Mouse (Mus musculus) CH12F3 (cell line): ENCODE measurements around the gene Igfbp1.

Experiments used
- in situ Hi-C: fragments of 300-500 bp; cut with MboI; formaldehyde crosslinking; loops from 2 replicates; pipeline ENCODE4 v1.14.3; 2020; ENCODE audit warnings: low sequenced_read_pairs

Igfbp1 gene

DNA sequence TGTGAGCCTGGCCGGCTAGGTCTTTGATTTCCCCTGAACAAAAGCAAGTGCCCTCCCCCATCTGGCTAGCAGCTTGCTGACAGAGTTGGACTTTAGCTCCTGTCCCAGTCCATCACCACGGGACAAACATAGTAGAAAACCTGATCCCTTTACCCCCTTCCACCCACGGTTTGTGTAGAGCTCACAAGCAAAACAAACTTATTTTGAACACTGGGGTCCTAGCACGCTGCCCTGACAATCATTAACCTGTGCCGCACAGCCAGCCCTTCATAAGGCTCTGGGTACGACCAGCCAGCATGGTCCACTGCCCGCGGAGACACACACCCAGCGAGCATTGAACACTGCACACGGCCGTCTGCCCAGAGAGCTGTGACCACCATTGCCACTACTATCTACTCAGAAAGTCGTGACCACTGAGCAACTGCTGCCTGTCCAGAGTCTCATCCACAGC lies at the start of gene Igfbp1:
Igfbp1 (plus strand) TSS at position 292 of the 451 bp plus-strand sequence.
- in situ Hi-C loops = no loop called here

GRCm38 (mm10) chr11:7147945-7148344 lies 49.6 kb upstream of the Igfbp1 start:
- in situ Hi-C loops = no loop called here

GRCm38 (mm10) chr11:7149471-7149870 lies 48.1 kb upstream of the Igfbp1 start:
- in situ Hi-C loops = no loop called here

DNA sequence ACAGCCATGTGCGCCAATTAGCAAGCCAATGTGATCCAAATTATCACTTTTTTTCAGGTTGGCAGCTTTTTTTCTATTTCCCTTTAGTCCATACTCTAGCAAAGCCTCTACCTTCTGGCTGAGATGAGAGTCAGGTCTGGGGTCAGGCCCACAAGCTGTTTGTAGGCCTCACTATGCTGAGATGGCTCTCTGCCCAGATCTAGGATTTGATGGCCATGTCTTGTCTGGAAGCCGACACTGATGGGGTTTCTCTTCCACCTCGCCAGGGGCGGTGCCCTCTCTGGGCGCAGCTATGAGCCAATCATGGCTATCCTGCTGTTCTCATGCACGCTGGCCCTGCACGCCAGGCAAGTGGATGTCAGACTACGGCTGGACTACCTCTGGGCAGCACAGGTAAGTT lies 47.1 kb upstream of the Igfbp1 start:
- in situ Hi-C loops = no loop called here

GRCm38 (mm10) chr11:7152371-7152770 lies 45.2 kb upstream of the Igfbp1 start:
- in situ Hi-C loops = no loop called here

GRCm38 (mm10) chr11:7153081-7153480 lies 44.5 kb upstream of the Igfbp1 start:
- in situ Hi-C loops = no loop called here

DNA sequence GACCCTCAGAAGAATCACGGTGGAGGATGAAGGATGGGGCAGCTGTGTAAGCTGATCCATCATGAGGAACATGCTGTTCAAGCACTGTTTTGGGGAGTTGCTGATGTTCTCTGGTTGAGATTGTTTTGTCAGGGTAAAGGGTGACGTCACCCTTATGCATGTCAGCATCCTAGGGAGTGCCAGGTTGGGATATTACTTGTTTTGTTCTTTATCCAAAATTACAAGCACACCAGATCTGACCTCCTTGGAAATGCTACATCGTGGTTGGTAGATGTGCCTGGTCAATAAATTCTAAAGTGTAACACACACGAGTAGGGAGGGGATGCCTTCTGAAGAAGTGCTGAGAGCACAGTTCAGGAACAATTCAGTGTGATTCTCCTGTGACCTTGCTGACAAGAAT lies 41.2 kb upstream of the Igfbp1 start:
- in situ Hi-C loops = no loop called here

GRCm38 (mm10) chr11:7158196-7158595 lies 39.4 kb upstream of the Igfbp1 start:
- in situ Hi-C loops = no loop called here

- in situ Hi-C loops = no loop called here
Measured at GRCm38 (mm10) chr11:7160146-7160545, 37.4 kb upstream of the Igfbp1 start.

DNA sequence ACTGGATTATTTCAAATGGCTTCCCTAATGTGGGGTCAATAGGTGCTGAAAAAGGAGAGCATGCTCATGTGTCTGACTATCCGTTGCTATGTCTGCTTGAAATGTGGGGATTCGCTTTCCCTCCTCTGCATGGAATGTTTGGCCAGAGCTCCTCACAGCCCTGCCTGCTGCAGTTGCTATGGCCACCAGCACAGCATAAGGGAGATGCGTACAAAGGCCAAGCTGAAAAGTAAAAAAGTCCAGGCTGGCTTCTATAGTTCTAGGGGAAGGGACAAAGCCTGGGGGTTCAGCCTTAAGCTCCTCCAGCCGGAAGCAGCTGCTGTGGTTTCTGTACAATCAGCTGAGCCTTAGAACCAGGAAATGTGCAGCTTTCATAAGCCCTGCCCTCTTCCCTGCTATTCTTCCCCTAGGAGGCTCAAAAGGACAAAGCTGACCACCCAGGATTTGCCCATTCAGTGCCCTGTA lies 36.9 kb upstream of the Igfbp1 start:
- in situ Hi-C loops = no loop called here

- in situ Hi-C loops = no loop called here
Measured at GRCm38 (mm10) chr11:7161502-7162174, 35.9 kb upstream of the Igfbp1 start.

- in situ Hi-C loops = no loop called here
Measured at GRCm38 (mm10) chr11:7164416-7164815, 33.2 kb upstream of the Igfbp1 start.

DNA sequence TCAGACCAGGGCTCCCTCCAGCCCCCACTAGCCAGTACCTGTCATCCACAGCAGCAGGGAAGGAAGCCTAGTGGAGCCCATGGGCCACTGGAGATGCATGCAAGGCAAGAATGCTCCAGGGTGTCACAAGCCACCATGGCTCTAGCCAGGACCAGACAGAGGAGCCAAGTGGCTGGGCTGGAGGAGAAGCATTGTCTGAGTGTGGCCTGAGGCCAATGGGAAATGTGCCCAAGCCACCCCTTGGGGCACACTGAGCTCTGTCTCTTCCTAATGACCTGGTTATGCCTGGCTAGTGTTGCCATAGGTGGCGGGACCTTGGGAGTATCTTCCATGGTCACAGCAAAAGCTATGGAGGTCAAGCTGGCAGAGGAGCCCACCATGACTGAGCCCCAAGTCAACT lies 27.9 kb upstream of the Igfbp1 start:
- in situ Hi-C loops = no loop called here

DNA sequence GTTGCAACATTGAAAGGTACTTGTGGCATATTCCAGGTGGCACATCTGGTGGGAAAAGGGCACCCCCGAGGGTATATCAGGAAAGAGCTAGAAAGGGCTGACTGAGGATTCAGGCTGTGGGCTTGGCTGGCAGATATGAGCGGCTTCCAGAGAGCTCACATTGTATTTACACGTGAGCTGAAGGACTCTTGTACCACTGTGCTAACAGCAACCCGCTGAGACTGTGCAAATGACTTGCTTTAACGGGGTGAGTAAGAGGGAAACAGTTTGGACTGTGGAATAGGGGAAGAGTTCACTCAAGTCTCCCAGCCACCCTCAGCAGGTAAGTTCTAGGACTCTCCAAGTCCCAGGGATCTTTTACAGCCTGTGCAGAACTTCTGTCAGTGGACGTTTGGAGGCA lies 23.9 kb upstream of the Igfbp1 start:
- in situ Hi-C loops = no loop called here

GRCm38 (mm10) chr11:7178724-7179123 lies 18.9 kb upstream of the Igfbp1 start:
- in situ Hi-C loops = no loop called here

DNA sequence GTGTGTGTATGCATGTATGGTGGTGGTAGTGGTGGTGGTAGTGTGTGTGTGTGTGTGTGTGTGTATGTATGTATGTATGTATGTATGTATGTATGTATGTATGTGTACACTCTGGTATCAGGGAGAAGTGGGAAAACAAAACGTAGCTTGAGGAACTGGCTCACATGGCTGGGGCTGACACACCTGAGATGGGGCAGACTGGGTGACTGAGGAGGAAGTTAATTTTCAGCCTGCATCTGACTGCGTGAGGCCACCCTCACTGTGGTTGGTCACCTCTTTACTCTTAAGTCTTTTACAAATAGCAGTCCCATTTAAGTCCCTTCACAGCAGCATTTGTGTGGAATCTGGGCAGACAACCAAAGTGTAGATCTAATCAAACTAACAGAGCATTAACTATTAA lies 18.3 kb upstream of the Igfbp1 start:
- in situ Hi-C loops = no loop called here

GRCm38 (mm10) chr11:7182409-7183042 lies 15.1 kb upstream of the Igfbp1 start:
- in situ Hi-C loops = no loop called here

DNA sequence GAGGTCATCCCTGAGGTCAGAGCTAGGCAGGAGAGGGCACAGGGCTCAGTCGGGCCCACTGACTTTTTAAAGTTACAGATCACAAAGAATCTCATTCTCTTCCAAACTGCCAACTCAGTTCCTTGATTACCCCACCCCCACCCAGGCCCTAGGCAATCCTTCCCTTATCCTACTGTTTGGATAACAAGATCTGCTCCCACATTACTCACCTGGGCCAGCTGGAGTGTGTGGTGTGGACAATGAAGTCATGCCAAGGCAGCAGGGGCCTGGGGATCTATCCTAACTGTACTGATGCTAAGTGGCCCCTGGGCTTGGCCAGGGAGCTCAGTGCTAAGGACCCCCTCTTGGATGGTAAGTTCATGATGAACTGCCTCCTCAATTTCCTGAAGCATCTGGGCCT lies 13.2 kb upstream of the Igfbp1 start:
- in situ Hi-C loops = no loop called here

DNA sequence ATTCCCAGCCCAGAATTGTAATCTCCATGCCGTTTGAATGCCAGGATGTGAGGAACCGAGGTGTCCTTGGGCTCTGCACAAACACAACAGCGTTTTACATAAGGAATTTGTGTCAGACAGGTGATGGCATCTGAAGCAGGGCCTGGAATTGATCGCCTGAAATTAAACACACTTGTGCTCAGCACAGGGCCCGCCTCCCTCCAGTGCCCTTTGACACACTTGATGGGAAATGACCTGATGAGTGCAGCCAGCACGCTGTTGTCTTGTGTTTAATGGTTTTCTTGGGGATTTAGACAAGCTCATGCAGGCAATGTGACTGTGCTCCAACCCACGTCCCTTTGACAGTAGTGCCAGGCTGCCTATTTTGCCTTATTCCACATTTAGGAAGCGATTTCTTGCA lies 10.1 kb upstream of the Igfbp1 start:
- in situ Hi-C loops = no loop called here

- in situ Hi-C loops = no loop called here
Measured at GRCm38 (mm10) chr11:7188469-7188868, 9.1 kb upstream of the Igfbp1 start, which contains the start of gene Gm11985. Gene Gm11985, minus strand, starts transcription at chr11:7188569.

DNA sequence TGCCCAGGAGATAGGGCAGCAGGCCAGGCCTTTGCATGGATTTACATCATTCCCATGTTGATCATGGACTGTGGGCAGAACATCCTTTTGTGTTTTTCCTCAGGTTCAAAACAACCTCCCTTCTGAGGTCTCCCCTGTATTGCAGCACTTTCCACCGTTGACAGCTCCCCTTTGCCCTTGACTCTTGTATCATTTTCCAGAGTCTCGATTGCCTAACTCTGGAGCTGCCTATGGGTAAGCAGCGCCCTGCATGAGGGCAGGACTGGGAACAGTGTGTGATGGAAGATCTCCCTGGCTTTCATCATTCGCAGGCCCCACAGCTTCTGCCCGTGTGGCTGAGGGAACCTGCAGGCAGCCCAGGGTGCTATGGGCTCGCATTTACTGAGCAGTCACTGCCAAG lies 4.9 kb upstream of the Igfbp1 start:
- in situ Hi-C loops = no loop called here

GRCm38 (mm10) chr11:7193134-7193533 lies 4.4 kb upstream of the Igfbp1 start:
- in situ Hi-C loops = no loop called here
